Mouse (Mus musculus) urinary bladder, adult 18-20 months (tissue): ENCODE measurements around the gene Ppp1r27.
"Not testable (repeated sequence)": the region's sequence is repeated elsewhere in the genome, so short reads cannot be mapped to it uniquely, and the experiment has no call there.

Source experiments
- DNase-seq, 2 experiments: peaks; one replicate each; pipeline ENCODE4 v3.0.0; 2022; ENCODE audit warnings: low spot score in 2 of 2, mixed read lengths in 2 of 2

Ppp1r27 gene

GRCm38 (mm10) chr11:120575940-120576339 is 25.0 kb upstream of the Ppp1r27 start:
- no peak for DNase-seq

GRCm38 (mm10) chr11:120575046-120575445 is 24.1 kb upstream of the Ppp1r27 start:
- no peak for DNase-seq

GRCm38 (mm10) chr11:120574278-120574600 is 23.3 kb upstream of the Ppp1r27 start:
- no peak for DNase-seq

DNA sequence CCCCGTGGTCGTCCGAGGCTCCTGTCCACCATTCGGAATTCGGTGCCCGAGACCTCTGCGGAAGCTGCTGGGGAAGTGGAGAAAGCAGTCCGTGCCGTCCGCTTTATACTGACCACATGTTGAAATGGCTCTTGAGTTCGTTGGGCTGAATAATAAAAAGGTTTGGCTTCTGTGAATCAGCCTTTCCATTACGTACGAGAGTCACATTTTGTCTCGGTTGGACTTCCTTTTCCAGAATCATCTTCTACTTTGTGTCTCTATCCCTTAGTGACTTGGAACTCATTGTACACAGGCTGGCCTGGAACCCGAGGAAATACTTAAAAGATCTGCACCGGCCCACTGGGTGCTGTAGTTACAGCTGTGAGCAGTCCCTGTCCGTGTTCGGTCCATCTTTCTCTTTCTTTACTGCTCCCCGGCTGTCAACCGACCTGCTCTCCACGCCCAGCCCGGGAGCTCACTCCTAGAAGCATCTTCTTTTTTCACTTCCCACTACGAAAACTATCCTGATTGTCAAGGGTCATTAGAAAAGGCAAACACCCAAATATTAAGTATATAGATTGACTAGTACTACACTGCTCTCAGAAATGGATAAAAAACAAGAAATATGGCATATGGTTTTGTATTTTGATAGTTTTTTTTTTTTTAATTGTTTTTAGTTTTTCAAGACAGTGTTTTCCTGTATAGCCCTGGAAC is 22.8 kb upstream of the Ppp1r27 start:
- DNase-seq = no peak

GRCm38 (mm10) chr11:120572752-120573584 is 22.0 kb upstream of the Ppp1r27 start, which contains the start of gene P4hb:
Gene P4hb (minus strand): TSS chr11:120573253.
- DNase-seq = peak; percentile 98 to 100

- no peak for DNase-seq
Observed at GRCm38 (mm10) chr11:120572417-120572751, 21.5 kb upstream of the Ppp1r27 start.

DNA sequence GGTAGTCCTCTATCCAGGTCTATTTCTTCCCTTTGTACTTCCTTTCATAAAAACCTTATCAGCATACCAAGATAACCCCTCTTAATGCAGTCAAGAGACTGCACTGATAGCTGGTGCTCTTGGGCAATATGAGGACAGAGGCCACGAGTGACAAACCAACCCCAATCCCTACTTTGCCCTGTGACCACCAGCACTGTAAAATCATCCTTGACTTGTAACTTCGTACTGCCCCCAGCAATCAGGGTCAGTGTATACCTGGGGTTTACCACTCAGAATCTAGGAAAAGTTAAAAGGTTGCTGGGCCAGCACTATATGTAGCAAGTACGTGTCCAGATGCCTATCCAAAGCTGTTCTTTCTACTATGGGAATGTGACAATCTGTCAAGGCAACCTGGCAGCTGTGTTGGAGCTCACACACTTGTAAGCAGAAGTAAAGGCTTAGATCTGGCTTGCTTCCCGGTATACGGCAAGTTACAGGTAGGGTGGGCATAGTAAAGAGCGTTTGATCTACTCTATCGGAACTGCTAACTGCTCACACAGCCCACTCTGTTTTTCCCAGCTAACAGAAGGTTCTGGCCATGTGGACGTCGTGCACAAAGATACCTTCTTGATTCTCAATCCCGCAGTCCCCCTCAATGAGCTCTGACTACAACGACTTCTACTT is 21.0 kb upstream of the Ppp1r27 start:
- no peak for DNase-seq

- no peak for DNase-seq
Observed at GRCm38 (mm10) chr11:120571122-120571521, 20.2 kb upstream of the Ppp1r27 start.

DNA sequence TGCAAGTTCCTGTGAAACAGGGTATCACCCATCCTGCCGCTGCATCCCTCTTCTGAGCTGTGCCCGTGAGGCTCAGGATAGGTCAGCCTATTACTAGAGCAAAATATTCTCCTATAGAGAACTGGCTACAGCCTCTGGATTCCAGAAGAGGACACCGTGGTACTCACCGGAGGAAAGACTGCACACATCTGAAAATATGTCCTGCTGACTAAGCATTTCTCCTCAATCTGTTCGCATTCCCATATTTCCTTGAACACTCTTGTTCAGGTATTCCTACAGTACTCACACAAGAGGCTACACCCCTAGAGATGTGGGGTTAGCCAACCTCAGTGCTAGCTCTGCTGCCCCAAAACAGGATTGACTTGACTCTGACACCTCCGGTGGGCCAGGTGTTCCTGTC is 17.4 kb upstream of the Ppp1r27 start:
- no peak for DNase-seq

- DNase-seq = no peak
Observed at GRCm38 (mm10) chr11:120565114-120565513, 14.2 kb upstream of the Ppp1r27 start.

DNA sequence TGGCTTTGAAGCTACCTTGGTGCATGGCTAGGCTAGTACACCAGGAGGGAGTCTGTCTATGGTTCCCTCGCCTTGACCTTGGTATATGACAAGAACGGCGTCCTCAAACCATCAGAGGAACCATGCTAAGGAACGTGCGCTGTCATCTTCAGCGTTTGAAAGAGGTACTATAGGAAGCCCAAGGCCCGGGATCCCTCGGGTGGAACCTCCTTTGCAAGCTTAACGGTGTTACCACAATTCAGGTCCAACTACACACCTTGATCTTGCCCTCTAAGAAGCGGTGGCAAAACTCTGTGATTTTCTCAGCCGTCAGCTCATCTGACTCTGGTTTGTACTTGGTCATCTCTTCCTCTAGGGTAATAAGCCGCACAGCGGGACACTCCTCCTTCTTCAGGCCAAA is 12.0 kb upstream of the Ppp1r27 start:
- no peak for DNase-seq

GRCm38 (mm10) chr11:120560952-120561728 is 10.2 kb upstream of the Ppp1r27 start:
- no peak for DNase-seq

GRCm38 (mm10) chr11:120558843-120559242 is 7.9 kb upstream of the Ppp1r27 start:
- DNase-seq = not testable (repeated sequence)

- DNase-seq = no peak
Observed at GRCm38 (mm10) chr11:120555260-120555659, 4.3 kb upstream of the Ppp1r27 start.

DNA sequence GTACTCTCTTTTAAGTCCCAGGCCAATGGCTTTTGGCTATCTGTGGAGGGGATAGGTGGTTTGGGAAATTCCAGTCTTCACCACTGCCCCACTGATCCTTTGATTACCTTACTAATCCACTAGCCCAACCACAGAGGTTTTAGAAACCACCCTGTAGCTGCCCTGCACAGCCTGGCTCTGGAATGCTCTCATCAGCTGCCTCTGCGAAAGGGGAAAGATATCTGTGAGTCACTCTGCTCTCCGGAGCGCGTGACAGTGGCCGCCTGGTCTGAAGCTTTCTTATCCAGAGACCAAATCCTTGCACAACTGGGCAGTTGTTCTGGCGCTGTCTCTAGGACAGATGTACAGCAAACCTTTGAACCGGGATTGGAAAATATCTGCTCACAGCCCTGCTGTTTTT is 3.9 kb upstream of the Ppp1r27 start:
- no peak for DNase-seq

DNA sequence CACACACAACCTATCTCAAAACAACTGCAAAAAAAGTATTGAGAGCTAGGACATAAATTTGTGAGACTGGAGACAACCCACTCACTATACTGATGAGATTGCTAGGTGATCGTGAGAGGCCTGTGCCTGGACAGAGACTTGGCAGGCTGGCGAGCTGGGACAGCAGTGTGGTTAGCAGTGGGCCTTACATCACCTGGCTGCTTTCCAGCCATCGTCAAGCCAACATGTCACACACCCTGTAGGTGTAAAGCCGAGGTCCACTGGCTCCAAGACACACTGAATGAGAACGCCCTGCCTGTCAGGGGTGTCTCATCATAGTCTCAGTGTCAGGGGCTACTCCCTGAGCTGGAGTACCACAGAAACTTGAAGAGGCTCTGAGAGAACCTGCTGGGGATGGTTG is 1.8 kb upstream of the Ppp1r27 start:
- no peak for DNase-seq

DNA sequence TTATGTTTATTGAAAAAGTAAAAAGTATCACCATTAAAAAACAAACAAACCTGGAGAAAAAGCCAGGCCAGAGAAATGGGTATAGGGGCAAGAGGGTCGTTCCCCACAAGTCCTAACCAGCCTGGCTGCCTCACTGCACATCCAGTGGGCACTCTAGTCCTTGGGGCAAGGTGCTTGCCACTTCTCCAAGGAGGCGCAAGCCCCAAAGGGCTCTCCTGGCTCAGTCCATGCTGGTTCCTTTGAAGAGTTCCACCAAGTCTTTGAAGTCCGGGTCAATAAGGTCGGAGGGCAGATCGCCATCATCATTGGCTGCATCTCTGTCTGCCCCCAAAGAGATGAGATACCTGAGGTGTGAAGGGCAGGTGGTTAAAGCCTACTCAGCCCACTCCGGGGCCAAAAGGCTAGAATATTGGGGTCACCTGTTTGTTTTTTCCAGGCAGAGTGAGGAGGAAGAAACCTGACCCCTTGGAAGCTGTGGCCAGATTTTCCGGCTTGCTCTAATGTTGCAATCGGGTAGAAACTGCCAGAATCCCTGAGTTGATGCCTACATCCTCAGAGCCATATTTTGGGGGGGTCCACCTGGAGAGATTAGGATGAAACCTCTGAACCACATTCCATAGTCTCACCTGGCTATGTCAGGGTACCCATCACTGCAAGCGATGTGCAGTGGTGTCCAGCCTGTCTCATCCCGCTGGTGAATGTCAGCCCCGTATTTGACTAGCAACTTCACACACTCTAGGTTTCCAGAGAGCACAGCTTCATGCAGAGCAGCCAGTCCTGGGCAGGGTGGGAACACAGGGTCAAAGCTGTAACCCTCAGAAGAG is 734 bp downstream of the Ppp1r27 start:
- DNase-seq = no peak

DNA sequence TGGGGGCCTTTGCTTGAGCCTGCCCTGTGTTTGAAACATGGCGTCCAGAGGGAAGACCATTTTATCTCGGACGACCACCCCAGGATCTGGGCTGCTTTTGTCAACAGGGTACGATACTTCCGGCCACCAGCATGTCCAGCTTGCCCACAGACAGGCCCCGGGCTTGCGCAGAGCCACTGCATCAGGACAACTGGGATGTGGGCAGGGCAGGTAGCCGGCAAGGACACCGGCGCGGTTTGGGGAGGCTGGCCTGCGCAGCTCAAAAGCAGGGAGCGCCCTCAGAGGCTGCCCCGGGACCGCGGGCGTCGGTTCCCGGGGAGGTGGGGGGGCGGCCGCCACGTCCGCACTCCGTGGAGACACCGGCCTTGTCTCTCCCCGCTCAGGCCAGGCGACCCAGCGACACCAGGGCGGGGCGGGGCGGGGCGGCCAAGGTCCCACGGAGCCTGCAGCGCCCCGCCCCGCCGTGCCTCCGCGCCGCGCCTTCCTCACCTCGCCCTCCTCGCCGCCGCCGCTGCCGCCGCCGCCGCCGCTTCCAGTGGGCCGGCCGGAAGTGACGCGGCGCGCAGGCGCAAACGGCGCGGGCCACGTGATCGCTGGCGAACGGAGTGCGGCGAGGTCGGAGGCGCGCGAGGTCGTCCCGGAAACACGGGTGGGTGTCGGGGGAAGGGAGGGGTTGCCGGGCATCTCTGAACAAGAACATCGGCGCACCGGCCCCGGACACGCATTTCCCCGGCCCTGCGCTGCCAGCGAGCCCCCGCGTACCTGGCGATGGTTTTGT is 1.6 kb downstream of the Ppp1r27 start, which contains the start of gene Mcrip1:
Gene Mcrip1, minus strand, starts transcription at position 560 of the 778 bp plus-strand sequence.
- DNase-seq = peak; percentile 88 to 91

DNA sequence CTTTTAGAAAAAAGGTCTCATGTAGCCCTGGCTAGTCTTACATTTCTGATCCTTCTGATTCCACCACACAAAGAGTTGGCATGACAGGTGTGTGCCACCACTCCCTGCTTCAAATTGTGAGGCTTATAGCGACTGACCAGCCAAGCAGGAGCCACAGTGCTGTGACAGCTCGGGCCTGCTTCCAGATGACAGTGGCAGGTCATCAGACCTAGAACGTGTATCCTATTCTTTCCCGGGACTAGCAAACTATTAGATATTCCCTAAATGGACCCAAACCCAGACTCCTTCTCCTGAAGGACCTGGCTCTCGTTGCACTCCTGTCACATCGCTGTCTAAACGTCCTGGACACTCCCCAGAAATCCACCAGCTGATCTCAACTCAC is 2.2 kb downstream of the Ppp1r27 start:
- no peak for DNase-seq

GRCm38 (mm10) chr11:120548214-120548613 is 2.7 kb downstream of the Ppp1r27 start:
- DNase-seq = no peak
